Mouse (Mus musculus): ENCODE measurements around the gene Rasgrf1.

Rasgrf1 gene

DNA sequence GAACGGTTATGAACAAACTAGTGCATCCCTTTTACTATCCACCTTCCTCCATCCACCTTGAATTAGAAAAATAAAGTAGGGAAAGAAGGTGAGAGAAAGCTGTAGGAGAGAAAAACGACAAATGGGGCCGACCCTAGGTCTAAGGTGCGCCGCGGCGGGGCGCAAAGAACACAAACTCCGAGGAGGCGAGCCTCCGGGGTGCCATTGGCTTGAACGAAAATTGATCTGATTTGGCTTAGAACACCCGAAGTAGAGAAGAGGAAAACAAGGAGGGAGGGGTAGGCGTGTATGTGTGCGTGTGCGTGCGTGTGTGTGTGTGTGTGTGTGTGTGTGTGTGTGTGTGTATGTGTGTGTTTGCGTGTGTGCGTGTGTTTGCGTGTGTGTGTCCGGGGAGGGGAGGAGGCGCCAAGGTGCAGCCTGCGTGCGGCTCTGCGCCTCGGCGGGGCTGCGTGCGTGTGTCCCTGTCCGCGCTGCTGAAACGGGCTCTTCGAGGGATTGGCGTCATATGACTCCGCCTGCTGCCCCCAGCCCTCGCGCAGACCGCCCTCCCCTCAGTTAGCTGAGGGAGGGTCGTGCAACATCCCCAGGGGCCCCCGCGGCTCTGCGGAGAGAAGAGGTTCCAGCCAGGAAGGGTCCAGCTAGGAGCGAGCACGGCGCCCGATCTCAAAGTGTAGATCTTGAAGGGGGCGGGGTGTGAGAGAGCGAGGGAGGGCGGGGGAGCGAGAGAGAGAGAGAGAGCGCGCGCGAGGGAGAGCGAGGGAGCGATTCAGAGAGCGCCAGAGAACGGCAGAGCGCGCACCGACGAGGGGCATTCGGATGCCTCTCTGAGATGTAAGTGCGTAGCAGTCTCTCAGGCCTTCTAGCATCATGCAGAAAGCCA is at the start of gene Rasgrf1:
Rasgrf1 (plus strand) TSS at position 778 of the 880 bp plus-strand sequence.
- no peak for DNase-seq (ENCODE audit: low read depth)

GRCm38 (mm10) chr9:89860145-89860544 is 49.6 kb upstream of the Rasgrf1 start:
- DNase-seq (ENCODE audit: low read depth) = no peak

DNA sequence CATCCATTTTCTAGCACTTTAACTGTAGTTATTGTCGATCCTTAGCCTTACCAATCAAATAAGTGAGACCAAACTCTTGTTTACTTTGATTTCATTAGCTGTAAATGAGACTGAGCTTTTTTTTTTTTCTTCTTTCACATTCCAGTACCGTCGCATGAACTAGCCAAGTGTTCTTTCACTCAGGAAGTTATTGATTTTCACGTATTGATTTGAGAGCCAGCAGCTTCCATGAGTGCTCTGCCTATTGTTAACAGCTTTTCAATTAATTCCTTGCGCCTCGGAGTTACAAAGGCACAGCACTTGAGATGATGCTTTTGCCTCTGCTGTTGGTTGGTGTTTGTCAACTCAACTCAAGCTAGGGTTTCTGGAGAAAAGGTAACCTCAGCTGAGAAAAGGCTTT is 49.1 kb upstream of the Rasgrf1 start:
- DNase-seq (ENCODE audit: low read depth) = no peak

DNA sequence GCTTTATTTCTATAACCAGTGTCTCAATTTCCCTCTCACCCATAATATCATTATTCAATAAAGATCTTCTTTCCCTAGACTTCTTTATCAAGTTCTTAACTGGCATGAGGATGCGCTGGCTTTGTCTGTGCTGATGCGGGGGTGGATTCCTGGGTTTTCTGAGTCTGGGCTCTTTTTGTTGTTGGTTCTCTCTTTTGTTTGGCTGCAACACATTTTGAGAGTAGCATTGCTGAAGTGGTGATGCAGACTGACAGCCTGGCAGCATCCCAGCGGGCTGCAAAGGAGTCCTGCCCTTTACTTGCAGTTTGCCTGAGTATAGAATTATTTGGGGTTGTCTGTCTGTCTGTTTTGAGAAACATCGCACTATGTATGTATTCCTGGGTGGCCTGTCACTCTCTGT is 42.6 kb upstream of the Rasgrf1 start:
- DNase-seq (ENCODE audit: low read depth) = no peak

- DNase-seq (ENCODE audit: low read depth) = no peak
These were observed 41.5 kb upstream of the Rasgrf1 start for GRCm38 (mm10) chr9:89868093-89868729.

DNA sequence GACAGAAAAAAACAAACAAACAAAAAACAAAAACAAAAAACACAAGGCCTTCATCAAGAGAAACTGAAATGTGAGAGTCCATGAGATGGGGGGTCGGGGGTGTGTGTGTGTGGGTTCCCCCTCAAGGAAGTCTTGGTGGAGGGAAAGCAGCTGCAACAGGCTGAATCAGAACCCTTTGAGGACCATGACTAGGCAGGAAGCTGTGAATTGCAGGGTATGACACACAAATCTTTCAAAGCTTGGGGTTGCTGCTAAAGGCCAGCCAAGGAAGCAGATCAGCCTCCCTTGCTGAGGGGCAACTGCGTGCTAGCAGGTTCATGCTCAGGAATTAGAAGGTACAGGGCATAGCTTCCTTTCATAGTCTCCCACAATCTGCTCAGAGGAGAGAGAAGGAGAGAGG is 40.1 kb upstream of the Rasgrf1 start:
- DNase-seq (ENCODE audit: low read depth) = no peak

- DNase-seq (ENCODE audit: low read depth) = no peak
These were observed 39.1 kb upstream of the Rasgrf1 start for GRCm38 (mm10) chr9:89870531-89871150.

GRCm38 (mm10) chr9:89872137-89872536 is 37.6 kb upstream of the Rasgrf1 start:
- DNase-seq (ENCODE audit: low read depth) = peak; percentile 73

DNA sequence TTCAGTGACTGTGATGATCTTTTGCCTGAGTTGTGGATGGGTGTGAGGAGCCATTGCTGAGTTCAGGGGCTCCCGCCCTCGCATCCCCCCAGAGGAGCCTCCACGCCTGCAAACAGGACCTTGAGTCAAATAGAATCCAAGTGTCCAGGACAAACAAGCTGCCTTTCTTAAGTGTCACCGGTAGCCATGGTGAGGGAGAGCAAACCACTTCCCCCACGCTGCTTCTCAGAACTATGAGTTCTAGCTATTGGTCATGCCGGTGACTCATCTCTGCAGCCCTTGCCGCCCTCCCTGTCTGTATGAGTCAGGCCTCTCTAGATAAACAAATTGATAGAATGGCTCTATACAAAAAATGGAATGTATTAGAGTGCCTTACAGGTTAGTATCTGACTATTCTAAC is 35.3 kb upstream of the Rasgrf1 start:
- peak; percentile 37 for DNase-seq (ENCODE audit: low read depth)

- no peak for DNase-seq (ENCODE audit: low read depth)
These were observed 34.2 kb upstream of the Rasgrf1 start for GRCm38 (mm10) chr9:89875551-89875950.

DNA sequence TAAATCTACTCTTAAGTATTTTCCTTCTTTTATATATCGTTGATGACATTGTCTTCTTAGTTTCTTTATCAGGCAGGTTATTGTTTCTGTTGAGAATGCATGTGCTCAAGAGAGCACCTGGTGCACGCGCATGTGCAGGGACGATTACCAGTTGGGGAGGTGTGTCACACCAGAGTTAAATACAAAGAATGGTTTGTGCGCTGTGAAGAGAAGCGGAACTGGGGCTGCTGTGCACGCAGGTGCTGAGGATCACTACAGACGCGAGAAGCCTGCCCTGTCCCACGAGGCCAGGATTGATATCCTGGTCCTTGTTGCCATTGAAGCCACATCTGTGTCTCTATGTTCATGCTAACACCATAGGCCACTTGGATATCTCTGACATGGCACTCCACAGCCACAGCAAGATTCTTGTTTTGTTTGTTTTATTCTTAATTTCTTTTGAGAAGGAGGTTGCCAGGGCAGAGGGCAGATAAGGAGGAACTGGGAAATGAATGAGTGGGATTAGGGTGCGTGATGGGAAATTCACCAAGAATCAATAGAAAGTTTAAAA is 31.2 kb upstream of the Rasgrf1 start:
- DNase-seq (ENCODE audit: low read depth) = no peak

DNA sequence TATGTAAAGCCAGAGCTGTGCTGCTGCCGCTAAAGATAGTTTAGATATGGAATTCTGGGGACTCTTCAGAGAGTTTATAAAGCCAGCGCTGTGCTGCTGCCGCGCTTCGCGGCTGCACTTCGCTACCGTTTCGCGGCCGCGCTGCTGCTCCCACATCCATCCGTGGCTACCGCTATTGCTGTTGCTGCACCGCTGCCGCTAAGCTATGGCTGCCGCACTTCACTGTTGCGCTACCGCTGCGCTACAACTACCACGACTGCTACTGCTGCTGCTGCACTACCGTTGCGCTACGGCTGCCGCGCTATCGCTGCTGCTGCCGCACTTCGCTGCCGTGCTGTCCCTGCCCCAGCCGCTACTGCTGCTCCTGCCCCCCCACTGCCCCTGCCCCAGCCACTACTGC is 30.1 kb upstream of the Rasgrf1 start:
- no peak for DNase-seq (ENCODE audit: low read depth)

GRCm38 (mm10) chr9:89881552-89881951 is 28.2 kb upstream of the Rasgrf1 start:
- DNase-seq (ENCODE audit: low read depth) = no peak

DNA sequence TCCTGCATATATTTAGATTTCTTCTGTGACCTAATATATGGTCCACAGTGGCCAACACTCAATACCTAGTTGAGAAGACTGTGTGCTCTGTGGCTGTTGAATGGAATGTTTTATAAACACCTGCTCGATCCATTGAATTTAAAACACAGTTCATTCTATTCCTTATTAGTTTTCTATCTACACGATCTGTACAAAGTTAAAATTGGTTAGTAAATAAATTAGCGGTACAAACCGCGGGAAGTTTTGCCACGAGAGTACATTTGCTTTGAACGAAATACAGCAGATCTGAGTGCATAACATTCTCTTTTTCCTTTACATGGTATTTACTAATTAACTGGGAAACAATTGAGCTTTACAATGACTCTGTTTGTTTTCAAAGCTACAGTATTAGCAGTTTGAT is 27.1 kb upstream of the Rasgrf1 start:
- DNase-seq (ENCODE audit: low read depth) = no peak

DNA sequence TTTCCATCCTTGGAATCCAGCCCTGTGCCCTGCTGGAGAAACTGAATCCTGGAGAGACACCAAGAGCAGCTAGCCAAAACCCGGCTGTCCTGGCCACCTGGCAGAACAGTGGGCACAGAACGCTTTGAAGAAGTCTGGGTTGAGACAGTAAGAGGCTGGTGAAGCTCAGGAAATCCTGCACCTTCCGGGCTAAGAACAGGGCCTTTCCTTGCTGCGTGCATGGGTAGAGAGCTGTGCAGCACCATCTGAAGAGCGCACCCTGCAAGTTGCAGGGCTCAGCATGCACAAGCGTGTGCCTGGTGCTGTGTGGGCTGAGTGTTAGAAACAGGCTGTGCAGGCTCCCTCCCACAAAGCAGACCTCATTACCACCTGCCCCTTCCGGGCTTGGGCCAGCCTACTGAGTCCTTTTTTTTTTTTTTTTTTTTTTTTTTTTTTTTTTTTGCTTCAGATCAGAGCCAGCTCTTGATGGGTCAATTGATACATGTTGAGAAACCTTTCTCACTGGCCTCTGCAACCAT is 23.9 kb upstream of the Rasgrf1 start:
- DNase-seq (ENCODE audit: low read depth) = no peak

- no peak for DNase-seq (ENCODE audit: low read depth)
These were observed 18.0 kb upstream of the Rasgrf1 start for GRCm38 (mm10) chr9:89891534-89892293.

GRCm38 (mm10) chr9:89892540-89893188 is 17.0 kb upstream of the Rasgrf1 start:
- DNase-seq (ENCODE audit: low read depth) = no peak

DNA sequence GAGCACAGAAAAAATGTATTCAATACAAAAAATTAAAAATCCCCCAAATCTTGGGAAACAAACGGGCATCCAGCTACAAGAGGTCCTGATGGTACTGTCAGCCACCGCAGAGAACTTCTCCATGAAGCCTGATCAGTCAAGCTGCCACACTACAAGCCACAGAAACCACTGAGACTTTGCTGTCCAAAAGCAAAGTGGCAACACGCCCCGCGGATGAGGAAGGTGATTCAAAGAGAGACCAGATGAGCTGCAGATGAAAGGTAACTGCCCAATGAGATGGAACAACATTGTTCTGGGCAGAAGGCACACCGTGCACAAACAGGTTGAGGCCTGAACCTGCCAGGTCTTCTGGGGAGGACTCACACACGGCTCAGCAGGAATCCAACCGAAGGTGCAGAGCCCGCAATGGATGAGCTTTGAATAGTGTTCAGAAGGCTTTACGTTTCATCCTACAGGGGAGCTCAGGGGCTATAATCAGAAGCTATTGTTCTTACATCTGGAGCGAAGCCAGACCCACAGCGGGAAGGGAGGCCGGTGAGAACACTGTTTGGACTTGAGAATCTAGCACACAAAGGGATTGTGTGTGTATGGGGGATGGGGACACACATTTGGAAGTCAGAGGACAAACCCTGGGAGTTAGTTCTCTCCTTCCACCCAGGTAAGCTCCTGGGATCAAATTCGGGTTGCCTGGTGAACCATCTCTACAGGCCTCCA is 9.4 kb upstream of the Rasgrf1 start:
- DNase-seq (ENCODE audit: low read depth) = no peak

DNA sequence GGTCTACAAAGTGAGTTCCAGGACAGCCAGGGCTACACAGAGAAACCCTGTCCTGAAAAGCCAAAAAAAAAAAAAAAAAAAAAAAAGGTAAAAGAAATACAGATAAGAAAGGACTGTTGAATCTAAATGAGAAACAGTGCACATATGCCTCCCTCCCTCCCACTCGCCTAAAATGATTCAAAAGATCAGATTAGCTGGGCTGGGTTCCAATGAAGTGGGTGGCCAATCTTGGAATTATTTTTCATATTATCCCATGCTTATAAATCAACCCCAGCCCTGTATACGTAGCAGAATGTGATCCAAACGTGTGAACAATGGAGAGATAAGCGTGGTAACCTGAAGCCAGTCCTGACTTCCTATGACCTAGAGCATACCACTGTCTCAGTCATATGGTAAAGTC is 8.5 kb upstream of the Rasgrf1 start:
- no peak for DNase-seq (ENCODE audit: low read depth)

DNA sequence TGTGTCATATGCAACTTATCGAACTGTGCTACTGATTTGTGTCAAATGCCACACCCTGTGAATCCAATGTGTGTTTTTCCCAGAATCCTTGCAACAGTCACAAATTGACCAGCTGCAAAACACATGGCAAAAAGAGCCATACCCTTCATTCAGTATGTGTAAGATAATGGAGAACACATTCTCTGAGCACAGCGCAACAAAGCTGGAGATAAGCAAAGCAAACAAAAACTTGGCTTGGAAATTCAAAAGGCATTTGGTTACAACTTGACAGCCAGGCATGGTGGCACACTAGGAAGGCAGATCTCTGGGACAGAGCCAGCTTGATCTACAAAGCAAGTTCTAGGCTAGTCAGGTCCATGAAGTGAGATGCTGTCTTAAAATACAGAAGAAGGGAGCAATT is 6.9 kb upstream of the Rasgrf1 start:
- no peak for DNase-seq (ENCODE audit: low read depth)

DNA sequence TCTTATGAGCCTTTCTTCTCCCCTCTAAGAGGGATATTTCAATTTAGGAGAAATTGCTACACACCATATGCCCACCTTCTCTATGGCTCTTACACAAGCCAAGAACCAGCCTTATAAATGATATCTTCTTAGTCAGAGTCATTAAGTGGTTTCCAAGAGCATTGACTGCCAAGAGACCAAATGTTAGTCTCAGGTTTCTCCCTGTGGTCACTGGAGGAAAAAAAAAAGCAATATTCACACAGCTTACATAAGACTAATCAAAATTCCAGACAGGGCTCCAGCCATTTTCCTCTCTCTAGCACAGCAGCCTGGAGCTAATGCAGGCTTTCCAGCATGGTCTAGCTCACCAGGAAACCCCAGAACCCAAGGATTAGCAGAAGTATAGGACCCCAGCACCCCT is 3.1 kb upstream of the Rasgrf1 start:
- no peak for DNase-seq (ENCODE audit: low read depth)

Measured in c-Kit-positive CD71-negative TER-119-negative erythroid progenitor cells, embryonic 14.5 days (primary cell).